In genomic region chr1:48535044-48535443, GRCm38 (mm10) we compare ENCODE assay signal across 17 mouse cellular contexts.
"Had no signal": no experiment of that assay in that cellular context is flagged by ENCODE, and none has a peak within 500 bp of the region (broad histone marks: within the 10 kb centered on the region; RNA-seq: fewer than 3 reads in every experiment).

No protein-coding gene starts in this region.

- H3K27ac ChIP-seq: midbrain, embryonic 10.5 days; midbrain, embryonic 12.5 days; neural tube, embryonic 13.5 days; neural tube, embryonic 15.5 days had no signal

- H3K4me1 ChIP-seq: midbrain, embryonic 10.5 days; midbrain, embryonic 12.5 days; neural tube, embryonic 13.5 days; neural tube, embryonic 15.5 days had no signal

- H3K36me3 ChIP-seq: midbrain, embryonic 10.5 days; midbrain, embryonic 12.5 days; neural tube, embryonic 13.5 days; neural tube, embryonic 15.5 days had no signal

- H3K4me3 ChIP-seq: midbrain, embryonic 10.5 days; midbrain, embryonic 12.5 days; myocyte; neural tube, embryonic 13.5 days; neural tube, embryonic 15.5 days had no signal

- DNase-seq: lung, adult 18-20 months; lung, embryonic 14.5 days; lung, postnatal 10 days; lung, postnatal 4 days; midbrain, embryonic 14.5 days; retina, postnatal 1 day; right cerebral cortex, postnatal 14 days; right cerebral cortex, postnatal 4 days; spleen, adult 18-20 months; thymus, adult 2 months; thymus, postnatal 25 days; thymus, postnatal 4 days had no signal

- H3K27me3 ChIP-seq: midbrain, embryonic 12.5 days; neural tube, embryonic 13.5 days; neural tube, embryonic 15.5 days had no signal

- H3K9me3 ChIP-seq: midbrain, embryonic 10.5 days; midbrain, embryonic 12.5 days; neural tube, embryonic 13.5 days; neural tube, embryonic 15.5 days had no signal
